Mouse (Mus musculus) left cerebral cortex, adult 9 months (tissue): Measurements from ENCODE around the gene Olfr1231.

Experiments used
- DNase-seq, 2 experiments: peaks; one replicate each; pipeline ENCODE4 v3.0.0; 2022; ENCODE audit warnings: low spot score in 2 of 2

The Olfr1231 gene

DNA sequence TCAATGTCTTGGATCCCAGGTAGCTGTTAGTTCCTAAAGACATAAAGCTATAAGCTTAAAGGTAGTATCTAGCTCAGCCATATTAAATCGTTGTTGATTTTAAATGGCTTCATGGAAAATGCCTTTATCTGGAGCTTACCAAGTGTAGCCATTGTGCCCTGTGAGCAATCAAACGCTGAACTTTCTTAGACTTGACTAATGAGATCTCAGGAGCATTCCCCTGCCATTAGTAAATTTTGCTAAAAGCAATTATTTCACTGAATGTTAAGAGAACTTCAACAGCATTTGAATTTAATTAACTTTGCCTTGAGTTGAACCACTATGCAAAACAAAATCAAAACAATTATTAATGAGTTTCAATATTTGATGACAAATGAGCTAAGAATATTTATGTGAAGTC lies at the start of gene Olfr1231:
Gene Olfr1231, minus strand, starts transcription at position 101 of the 400 bp plus-strand sequence.
- no peak for DNase-seq

DNA sequence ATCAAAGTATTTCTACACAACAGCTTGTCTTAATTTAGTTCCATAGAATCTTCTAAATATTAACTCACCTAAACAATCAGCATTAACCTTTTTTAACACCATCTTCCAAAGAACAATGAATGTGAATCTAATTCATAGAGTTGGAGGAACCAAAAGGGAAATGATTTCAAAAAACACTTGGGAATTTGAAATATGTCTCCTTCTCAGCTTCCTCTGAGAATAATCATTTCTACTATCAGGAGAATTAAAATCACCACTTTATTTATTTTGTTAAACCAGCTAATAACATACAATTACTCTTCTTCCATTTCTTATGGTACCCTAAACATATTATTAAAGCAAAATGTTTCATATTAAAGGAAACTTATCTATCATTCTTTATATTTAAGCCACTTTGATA lies 35.4 kb upstream of the Olfr1231 start, which contains the start of gene Olfr1233:
Gene Olfr1233, minus strand, starts transcription at position 101 of the 400 bp plus-strand sequence.
- DNase-seq = no peak

DNA sequence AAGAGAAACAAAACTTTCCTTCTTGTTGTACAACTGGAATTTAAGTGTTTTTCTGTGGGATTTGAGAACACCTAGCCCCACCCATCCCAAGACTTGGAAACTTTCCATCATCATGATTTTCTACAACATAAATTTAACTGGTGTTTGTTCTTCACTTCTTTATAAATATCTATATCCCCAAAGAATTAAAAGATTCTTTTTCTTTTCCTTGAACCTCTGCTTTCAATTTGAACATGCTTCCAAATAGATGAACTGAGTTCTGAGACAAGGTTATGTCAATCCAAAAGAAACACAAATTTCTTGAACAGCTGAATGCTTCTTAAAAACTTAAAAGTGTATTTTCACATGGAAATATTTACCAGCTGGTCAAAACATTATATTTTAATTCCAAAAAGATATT lies 22.7 kb upstream of the Olfr1231 start, which contains the start of gene Olfr1232:
Gene Olfr1232, minus strand, starts transcription at position 101 of the 400 bp plus-strand sequence.
- no peak for DNase-seq

DNA sequence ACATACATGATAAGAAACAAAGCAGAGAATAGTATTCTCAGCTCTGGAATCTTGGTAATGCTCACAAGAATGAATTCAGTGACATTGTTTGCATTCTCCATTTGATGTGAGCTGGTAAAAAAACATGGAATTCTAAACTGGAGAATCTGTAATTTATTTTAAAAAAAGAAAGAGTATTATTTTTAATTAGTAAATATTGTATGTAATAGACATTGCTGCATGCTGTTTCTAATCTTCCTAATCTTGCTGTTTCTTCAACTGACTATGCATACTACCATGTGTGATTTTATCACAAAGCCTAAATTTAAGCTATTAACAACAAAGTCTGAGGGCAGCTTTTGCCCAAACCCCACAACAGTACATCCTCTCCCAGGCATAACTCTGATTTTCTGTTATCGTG lies 9.7 kb downstream of the Olfr1231 start, which contains the start of gene Olfr1230:
Gene Olfr1230, minus strand, starts transcription at position 101 of the 400 bp plus-strand sequence.
- DNase-seq = no peak

DNA sequence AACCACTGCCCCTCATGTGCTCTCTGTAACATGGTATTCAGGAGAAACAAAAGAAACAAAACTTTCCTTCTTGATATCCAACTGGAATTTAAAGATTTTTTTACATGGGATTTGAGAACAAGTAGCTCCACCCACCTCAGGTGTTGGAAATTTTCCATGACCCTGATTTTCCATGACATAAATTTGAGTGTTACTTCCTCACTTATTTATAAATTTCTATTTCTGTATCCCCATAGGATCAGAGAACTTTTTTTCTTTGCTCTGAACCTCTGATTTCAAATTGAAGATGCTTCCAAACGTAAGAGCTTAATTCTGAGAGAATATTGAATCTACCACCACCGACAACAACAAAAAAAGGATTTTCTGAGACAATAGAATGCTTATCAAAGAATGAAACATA lies 19.0 kb downstream of the Olfr1231 start, which contains the start of gene Olfr1229:
Gene Olfr1229, minus strand, starts transcription at position 101 of the 400 bp plus-strand sequence.
- DNase-seq = no peak

DNA sequence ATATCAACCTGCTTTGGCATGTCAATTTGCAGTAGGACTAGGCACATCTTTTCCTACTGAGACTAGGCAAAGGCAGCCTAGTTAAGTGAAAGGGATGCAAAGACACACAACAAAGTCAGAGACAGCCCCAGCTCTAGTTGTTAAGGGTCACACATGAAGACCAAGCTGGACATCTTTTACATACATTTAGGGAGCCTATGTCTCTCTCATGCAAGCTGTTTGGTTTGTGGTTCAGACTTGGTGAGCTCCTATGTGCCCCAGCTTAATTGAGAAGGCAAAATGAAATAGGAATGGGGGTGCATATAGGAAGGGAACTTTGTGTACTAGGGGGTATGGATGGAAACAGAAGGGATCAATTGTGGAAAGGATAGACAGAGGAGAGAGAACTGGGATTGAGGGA lies 52.9 kb downstream of the Olfr1231 start, which contains the start of gene Olfr1228:
Gene Olfr1228, minus strand, starts transcription at position 101 of the 400 bp plus-strand sequence.
- no peak for DNase-seq
